In genomic region chr2:68563331-68563730, GRCm38 (mm10) we compare ENCODE assay signal across 8 mouse cellular contexts. TPM values are rescaled to one million over a fixed set of nuclear protein-coding genes. Genes with fewer than 3 reads are reported as not detected.
DNase-seq lines count a peak whose midpoint lies in the region; ATAC-seq lines count a peak whose summit lies in the region.
"Had no signal": no experiment of that assay in that cellular context is flagged by ENCODE, and none has a peak within 500 bp of the region (broad histone marks: within the 10 kb centered on the region; RNA-seq: fewer than 3 reads in every experiment).

No protein-coding gene starts in this region.

- no peak overlapping the region for H3K9ac ChIP-seq in hindbrain, embryonic 14.5 days

- WGBS in hindbrain, embryonic 14.5 days, result 16% methylated on average over 3 of the region's 3 CpGs
- 17% methylated on average over 3 of the region's 3 CpGs for WGBS in limb, embryonic 10.5 days

- no peaks in the 10 kb centered on the region for H3K9me3 ChIP-seq in hindbrain, embryonic 14.5 days (ENCODE audit: control insufficient read depth, low read length)
- no peaks in the 10 kb centered on the region for H3K9me3 ChIP-seq in limb, embryonic 10.5 days (replicated peaks)

- H3K27ac ChIP-seq in hindbrain, embryonic 14.5 days, result no peak overlapping the region
- H3K27ac ChIP-seq in limb, embryonic 10.5 days, result no peak overlapping the region

- no peaks in the 10 kb centered on the region for H3K27me3 ChIP-seq in hindbrain, embryonic 14.5 days (ENCODE audit: control insufficient read depth, insufficient read depth, low read length)
- H3K27me3 ChIP-seq in limb, embryonic 10.5 days (ENCODE audit: low read depth, poor library complexity, severe bottlenecking), result no peaks in the 10 kb centered on the region

- peak; percentile 39 for DNase-seq in right cerebral cortex, adult 18-20 months
- no peak for DNase-seq in right cerebral cortex, postnatal 25 days
- peak; percentile 71 for DNase-seq in NIH3T3 (ENCODE audit: low read depth)
- DNase-seq in cerebellum, postnatal 25 days, result peak; percentile 22 to 50
- DNase-seq in hindbrain, embryonic 14.5 days (ENCODE audit: low spot score), result peak; percentile 82
- DNase-seq in limb, embryonic 10.5 days (ENCODE audit: low spot score), result peak; percentile 35
- DNase-seq in thymus, postnatal 14 days, result peak; percentile 28

- no peaks in the 10 kb centered on the region for H3K4me1 ChIP-seq in hindbrain, embryonic 14.5 days (replicated peaks; ENCODE audit: control insufficient read depth, insufficient read depth, low read length)
- H3K4me1 ChIP-seq in limb, embryonic 10.5 days, result no peaks in the 10 kb centered on the region

- no peaks in the 10 kb centered on the region for H3K36me3 ChIP-seq in hindbrain, embryonic 14.5 days (replicated peaks; ENCODE audit: control insufficient read depth, insufficient read depth)
- no peaks in the 10 kb centered on the region for H3K36me3 ChIP-seq in limb, embryonic 10.5 days

- ATAC-seq in hindbrain, embryonic 14.5 days (ENCODE audit: low FRiP score), result peak; percentile 46; the same call in 1 of the 2 replicates

- H3K4me2 ChIP-seq in hindbrain, embryonic 14.5 days (replicated peaks), result no peak overlapping the region

- H3K4me3 ChIP-seq in hindbrain, embryonic 14.5 days (replicated peaks; ENCODE audit: low read length), result no peak overlapping the region
- no peak overlapping the region for H3K4me3 ChIP-seq in limb, embryonic 10.5 days

RNA-seq across cellular contexts. Expression of gene 4933409G03Rik, which starts 18.9 kb away (rescaled TPM):
- polyA plus RNA-seq in hindbrain, embryonic 14.5 days (2014; fragmentation: Nextera tagmentation; extraction: Ambion mirVana), result not detected in 2 replicates
- not detected in 2 replicates for polyA plus RNA-seq in limb, embryonic 10.5 days (2016; fragmentation: Nextera tagmentation; extraction: Ambion mirVana)
- polyA plus RNA-seq: gonadal fat pad, adult 2 months had no signal
